Mouse (Mus musculus) cortical plate, adult 2 months (tissue): ENCODE results near the gene Ppp1r26.
"Not testable (repeated sequence)": the region's sequence is repeated elsewhere in the genome, so short reads cannot be mapped to it uniquely, and the experiment has no call there.

ENCODE experiments used
- CTCF ChIP-seq: fragments of 200-500 bp; IDR thresholded peaks from 2 replicates; pipeline ENCODE4 v1.5.1; 2011; ENCODE audit warnings: mild to moderate bottlenecking, control low read depth, low read length; ENCODE audit not compliant: insufficient read depth; ENCODE audit errors: extremely low read depth
- POLR2A ChIP-seq: fragments of 200-500 bp; IDR thresholded peaks from 2 replicates; pipeline ENCODE4 v1.6.1; 2011; ENCODE audit warnings: mild to moderate bottlenecking, low read length, control low read depth; ENCODE audit not compliant: insufficient read depth; ENCODE audit errors: extremely low read depth

- TF ChIP-seq CTCF, POLR2A: not testable (repeated sequence)
Measured at GRCm38 (mm10) chr2:28477993-28478392, 31.4 kb downstream of the Ppp1r26 start.
